Mouse (Mus musculus): ENCODE measurements around the gene Lmnb2. TPM values are rescaled to one million over a fixed set of nuclear protein-coding genes. Genes with fewer than 3 reads are reported as not detected.

Gene Lmnb2
- polyA plus RNA-seq, 1 experiment from 2014 or later: 28.5 TPM

GRCm38 (mm10) chr10:80900318-80901247, 17.5 kb downstream of the Lmnb2 start, which contains the start of gene Timm13:
Gene Timm13 (minus strand): TSS chr10:80900969.
- peak; percentile 99 for DNase-seq (ENCODE audit: low spot score)

GRCm38 (mm10) chr10:80899591-80900317, 18.3 kb downstream of the Lmnb2 start:
- no peak for DNase-seq (ENCODE audit: low spot score)

- no peak for DNase-seq (ENCODE audit: low spot score)
Measured at GRCm38 (mm10) chr10:80899074-80899473, 19.0 kb downstream of the Lmnb2 start.

GRCm38 (mm10) chr10:80897861-80898510, 20.1 kb downstream of the Lmnb2 start:
- DNase-seq (ENCODE audit: low spot score): no peak

GRCm38 (mm10) chr10:80896581-80897485, 21.2 kb downstream of the Lmnb2 start:
- DNase-seq (ENCODE audit: low spot score): no peak

GRCm38 (mm10) chr10:80895697-80896096, 22.3 kb downstream of the Lmnb2 start:
- no peak for DNase-seq (ENCODE audit: low spot score)

GRCm38 (mm10) chr10:80895100-80895499, 22.9 kb downstream of the Lmnb2 start:
- DNase-seq (ENCODE audit: low spot score): no peak

GRCm38 (mm10) chr10:80887181-80887580, 30.9 kb downstream of the Lmnb2 start:
- DNase-seq (ENCODE audit: low spot score): no peak

GRCm38 (mm10) chr10:80881301-80881700, 36.7 kb downstream of the Lmnb2 start:
- peak; percentile 71 for DNase-seq (ENCODE audit: low spot score)

- no peak for DNase-seq (ENCODE audit: low spot score)
Measured at GRCm38 (mm10) chr10:80880901-80881300, 37.1 kb downstream of the Lmnb2 start.

- DNase-seq (ENCODE audit: low spot score): peak; percentile 79
Measured at GRCm38 (mm10) chr10:80880131-80880641, 37.9 kb downstream of the Lmnb2 start.

GRCm38 (mm10) chr10:80876594-80876993, 41.5 kb downstream of the Lmnb2 start:
- DNase-seq (ENCODE audit: low spot score): no peak

GRCm38 (mm10) chr10:80876028-80876427, 42.0 kb downstream of the Lmnb2 start:
- peak; percentile 51 for DNase-seq (ENCODE audit: low spot score)

GRCm38 (mm10) chr10:80874035-80874434, 44.0 kb downstream of the Lmnb2 start:
- no peak for DNase-seq (ENCODE audit: low spot score)

GRCm38 (mm10) chr10:80871581-80871980, 46.5 kb downstream of the Lmnb2 start, which contains the start of gene Tmprss9:
Gene Tmprss9 (plus strand): TSS chr10:80871848.
- DNase-seq (ENCODE audit: low spot score): no peak

GRCm38 (mm10) chr10:80870993-80871392, 47.1 kb downstream of the Lmnb2 start:
- no peak for DNase-seq (ENCODE audit: low spot score)

GRCm38 (mm10) chr10:80864446-80864845, 53.6 kb downstream of the Lmnb2 start:
- DNase-seq (ENCODE audit: low spot score): no peak

- DNase-seq (ENCODE audit: low spot score): no peak
Measured at GRCm38 (mm10) chr10:80862305-80862704, 55.7 kb downstream of the Lmnb2 start.

- DNase-seq (ENCODE audit: low spot score): no peak
Measured at GRCm38 (mm10) chr10:80858350-80858935, 59.6 kb downstream of the Lmnb2 start.

- DNase-seq (ENCODE audit: low spot score): no peak
Measured at GRCm38 (mm10) chr10:80857848-80858247, 60.2 kb downstream of the Lmnb2 start.
